ENCODE assay signal across 11 mouse cellular contexts in genomic region chr15:77823196-77823595, GRCm38 (mm10). TPM values are rescaled to one million over a fixed set of nuclear protein-coding genes. Genes with fewer than 3 reads are reported as not detected.
DNase-seq lines count a peak whose midpoint lies in the region; ATAC-seq and TF ChIP-seq lines count a peak whose summit lies in the region.
"Had no signal": no experiment of that assay in that cellular context is flagged by ENCODE, and none has a peak within 500 bp of the region (broad histone marks: within the 10 kb centered on the region; RNA-seq: fewer than 3 reads in every experiment).

No protein-coding gene starts in this region.

- peak overlapping the region; percentile 66 for H3K27ac ChIP-seq in heart, embryonic 11.5 days (ENCODE audit: low read depth, low read length)
- peak overlapping the region; percentile 90 for H3K27ac ChIP-seq in lung, postnatal 0 days (ENCODE audit: low read length)
- peak overlapping the region; percentile 74 for H3K27ac ChIP-seq in liver, embryonic 12.5 days
- peak overlapping the region; percentile 95 for H3K27ac ChIP-seq in stomach, postnatal 0 days (replicated peaks)

- no peak overlapping the region; the same call in 1 of the 2 replicates for H3K4me2 ChIP-seq in heart, embryonic 11.5 days
- H3K4me2 ChIP-seq in lung, postnatal 0 days (replicated peaks; ENCODE audit: low read depth, low read length): no peak overlapping the region
- peak overlapping the region; percentile 4; the same call in 1 of the 2 replicates for H3K4me2 ChIP-seq in liver, embryonic 12.5 days
- H3K4me2 ChIP-seq in stomach, postnatal 0 days (replicated peaks; ENCODE audit: low read depth): no peak overlapping the region

- H3K4me3 ChIP-seq in heart, embryonic 11.5 days (ENCODE audit: low read depth, low read length): no peak overlapping the region
- H3K4me3 ChIP-seq in lung, postnatal 0 days (ENCODE audit: low read depth, low read length): no peak overlapping the region
- H3K4me3 ChIP-seq in liver, embryonic 12.5 days: no peak overlapping the region
- no peak overlapping the region for H3K4me3 ChIP-seq in stomach, postnatal 0 days (ENCODE audit: low read depth, low read length)

- intact Hi-C loops in left cerebral cortex, postnatal 25 days (cut with DNase I): no loop called here

- H3K9ac ChIP-seq in heart, embryonic 11.5 days (ENCODE audit: low read depth, low read length): 0 out of 2 replicates have a peak overlapping the region, but pooled peaks have one; percentile 16
- H3K9ac ChIP-seq in lung, postnatal 0 days (replicated peaks; ENCODE audit: low read depth): no peak overlapping the region
- peak overlapping the region; percentile 34 for H3K9ac ChIP-seq in liver, embryonic 12.5 days
- H3K9ac ChIP-seq in stomach, postnatal 0 days (ENCODE audit: low read length): no peak overlapping the region

- 46% methylated on average over 6 of the region's 6 CpGs for WGBS in heart, embryonic 11.5 days (ENCODE audit: insufficient replicate concordance)
- 36% methylated on average over 6 of the region's 6 CpGs for WGBS in lung, postnatal 0 days
- WGBS in liver, embryonic 12.5 days (ENCODE audit: insufficient replicate concordance): 33% methylated on average over 6 of the region's 6 CpGs
- WGBS in stomach, postnatal 0 days: 41% methylated on average over 6 of the region's 6 CpGs

- DNase-seq in heart, postnatal 4 days: no peak
- no peak for DNase-seq in lung, postnatal 0 days (ENCODE audit: low spot score)
- no peak for DNase-seq in lung, postnatal 36 days
- no peak for DNase-seq in stomach, postnatal 0 days (ENCODE audit: low spot score)
- DNase-seq in cerebellum, adult 11 months: no peak
- no peak for DNase-seq in left cerebral cortex, postnatal 25 days (ENCODE audit: low spot score in 2 of 2)
- DNase-seq: kidney, postnatal 14 days; right cerebral cortex, postnatal 25 days; thymus, postnatal 14 days had no signal

- no peak for ATAC-seq in heart, embryonic 11.5 days (replicated peaks; ENCODE audit: insufficient number of reproducible peaks, low FRiP score, low TSS enrichment)
- no peak for ATAC-seq in lung, postnatal 0 days
- no peak for ATAC-seq in liver, embryonic 12.5 days
- no peak for ATAC-seq in stomach, postnatal 0 days (ENCODE audit: low FRiP score, low TSS enrichment)

- no peak for TF ChIP-seq EP300 in lung, postnatal 0 days (IDR thresholded peaks at IDR 0.05)
- TF ChIP-seq EP300 in stomach, postnatal 0 days (optimal IDR thresholded peaks at IDR 0.05): no peak

- H3K9me3 ChIP-seq in heart, embryonic 11.5 days (replicated peaks; ENCODE audit: control insufficient read depth, low read length): no peaks in the 10 kb centered on the region
- no peaks in the 10 kb centered on the region for H3K9me3 ChIP-seq in lung, postnatal 0 days (ENCODE audit: low read length)
- H3K9me3 ChIP-seq in liver, embryonic 12.5 days (replicated peaks): no peaks in the 10 kb centered on the region
- H3K9me3 ChIP-seq in stomach, postnatal 0 days (ENCODE audit: control insufficient read depth, low read length): no peaks in the 10 kb centered on the region

- H3K36me3 ChIP-seq in heart, embryonic 11.5 days (ENCODE audit: control insufficient read depth, insufficient read depth, low read length): no peaks in the 10 kb centered on the region
- no peaks in the 10 kb centered on the region for H3K36me3 ChIP-seq in lung, postnatal 0 days (ENCODE audit: insufficient read depth, low read length)
- H3K36me3 ChIP-seq in liver, embryonic 12.5 days: peaks cover 31% of the 10 kb centered on the region
- H3K36me3 ChIP-seq in stomach, postnatal 0 days (ENCODE audit: control insufficient read depth, insufficient read depth, low read length): no peaks in the 10 kb centered on the region; the same call in 1 of the 2 replicates

- H3K27me3 ChIP-seq in heart, embryonic 11.5 days (ENCODE audit: control insufficient read depth, insufficient read depth, low read length): no peaks in the 10 kb centered on the region
- H3K27me3 ChIP-seq in lung, postnatal 0 days (replicated peaks; ENCODE audit: insufficient read depth, low read length): no peaks in the 10 kb centered on the region
- H3K27me3 ChIP-seq in liver, embryonic 12.5 days (replicated peaks): no peaks in the 10 kb centered on the region
- no peaks in the 10 kb centered on the region for H3K27me3 ChIP-seq in stomach, postnatal 0 days (ENCODE audit: control insufficient read depth, insufficient read depth, low read length)

- H3K4me1 ChIP-seq in heart, embryonic 11.5 days (ENCODE audit: control insufficient read depth, insufficient read depth, low read length): peaks cover 85% of the 10 kb centered on the region
- peaks cover 64% of the 10 kb centered on the region for H3K4me1 ChIP-seq in lung, postnatal 0 days (ENCODE audit: insufficient read depth, low read depth, low read length)
- H3K4me1 ChIP-seq in liver, embryonic 12.5 days: peaks cover 93% of the 10 kb centered on the region
- peaks cover 34% of the 10 kb centered on the region for H3K4me1 ChIP-seq in stomach, postnatal 0 days (replicated peaks; ENCODE audit: control insufficient read depth, insufficient read depth)

- no peak for TF ChIP-seq CTCF in lung, postnatal 0 days (IDR thresholded peaks at IDR 0.05)
- TF ChIP-seq CTCF in stomach, postnatal 0 days (IDR thresholded peaks at IDR 0.05; ENCODE audit: low read depth): no peak

RNA-seq across cellular contexts. Expression of gene Myh9, which starts 18.8 kb away (rescaled TPM):
- 30.4 and 31.8 TPM in 2 replicates for polyA plus RNA-seq in heart, embryonic 11.5 days (2014; fragmentation: Nextera tagmentation; extraction: Ambion mirVana)
- total RNA-seq in heart, postnatal 4 days (2021): 100 to 1,000 TPM; 219 to 228 TPM
- polyA plus RNA-seq in lung, postnatal 0 days (2015; fragmentation: Nextera tagmentation; extraction: Ambion mirVana): 59.3 and 67.3 TPM in 2 replicates
- 32.5 and 34.2 TPM in 2 replicates for polyA plus RNA-seq in liver, embryonic 12.5 days (2016; fragmentation: Nextera tagmentation; extraction: Ambion mirVana)
- polyA plus RNA-seq in stomach, postnatal 0 days (2015; fragmentation: Nextera tagmentation; extraction: Ambion mirVana): 27.9 and 32.9 TPM in 2 replicates
- 10 to 100 TPM; 69.9 to 75.5 TPM for total RNA-seq in left cerebral cortex, postnatal 25 days (2021)

Comparison
In these comparisons a context has a peak if more than half of its experiments do, and no peak if none do; other contexts are left out.
1. H3K9ac ChIP-seq: peak in heart, embryonic 11.5 days (single experiment) and liver, embryonic 12.5 days (single experiment); none in lung, postnatal 0 days (single experiment) and stomach, postnatal 0 days (single experiment).
2. Peak in every context shown above with its lines, with median percentiles within 50 percentile points of each other: H3K27ac ChIP-seq.